Mouse (Mus musculus): ENCODE measurements around the gene St3gal5. TPM values are rescaled to one million over a fixed set of nuclear protein-coding genes. Genes with fewer than 3 reads are reported as not detected.

Gene St3gal5
- total and polyA plus RNA-seq, 3 experiments = 4.0 to 21.4 (median 19.8) TPM

DNA sequence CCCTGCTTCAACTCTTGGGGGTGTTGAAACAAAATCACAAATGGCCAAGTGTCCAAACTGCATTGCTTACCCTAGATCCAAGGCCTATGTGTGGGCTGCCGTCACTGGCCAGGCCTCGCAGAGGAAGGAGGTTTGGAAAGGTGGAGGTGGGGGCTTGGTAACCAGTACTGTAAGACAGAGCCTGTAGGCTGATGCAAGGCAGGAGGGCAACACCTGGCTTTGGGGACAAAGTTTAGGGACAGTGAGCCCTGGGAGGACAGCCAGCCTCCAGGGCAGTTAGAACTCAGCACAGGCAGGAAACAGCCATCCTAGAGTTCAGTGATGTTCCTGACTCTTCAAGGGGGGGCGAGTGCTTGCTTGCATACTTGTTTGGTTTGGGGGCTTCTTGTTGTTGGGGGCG lies 45.2 kb downstream of the St3gal5 start:
- Histone ChIP-seq H3K36me3 (replicated peaks in 1 of 2; ENCODE audit: control insufficient read depth in 1 of 2, insufficient read depth in 1 of 2, low read length in 1 of 2) (peaks cover 33 to 46% of the 10 kb centered on the region in 2 experiments), H3K4me1 (ENCODE audit: control insufficient read depth in 1 of 2, insufficient read depth in 2 of 2) (peaks cover 17 to 24% of the 10 kb centered on the region in 2 experiments), H3K27me3 (replicated peaks) (no peaks in the 10 kb centered on the region), H3K79me2 (replicated peaks; ENCODE audit: control insufficient read depth, extremely low read depth, insufficient read depth, poor library complexity, severe bottlenecking) (no peaks in the 10 kb centered on the region), H3K9me3 (replicated peaks; ENCODE audit: low read length) (no peaks in the 10 kb centered on the region), H3K27ac (ENCODE audit: insufficient read depth, low read depth) (no peak overlapping the region), H3K9ac (ENCODE audit: insufficient read depth, low read depth) (no peak overlapping the region), H3K4me3 (replicated peaks in 1 of 3; ENCODE audit: low read depth in 2 of 3, low read length in 2 of 3, poor library complexity in 1 of 3) (no peak overlapping the region), H3K4me2 (ENCODE audit: insufficient read depth, low read depth, poor library complexity, severe bottlenecking) (no peak overlapping the region)
- no peak for DNase-seq (ENCODE audit: extremely low read depth)
- in situ Hi-C loops (cut with MboI; ENCODE audit: low pct_ligation_motif_present, low pct_unique_long_range_greater_than_20kb, low sequenced_read_pairs) = no loop called here
- dilution Hi-C loops (cut with MboI; ENCODE audit: extremely low pct_ligation_motif_present, extremely low pct_unique_long_range_greater_than_20kb, low sequenced_read_pairs) = no loop called here
- no peak for TF ChIP-seq POLR2A (IDR thresholded peaks at IDR 0.05; ENCODE audit: low read depth, low read length)
- TF ChIP-seq JUND (conservative IDR thresholded peaks at IDR 0.05; ENCODE audit: low read depth, low read length) = no peak

DNA sequence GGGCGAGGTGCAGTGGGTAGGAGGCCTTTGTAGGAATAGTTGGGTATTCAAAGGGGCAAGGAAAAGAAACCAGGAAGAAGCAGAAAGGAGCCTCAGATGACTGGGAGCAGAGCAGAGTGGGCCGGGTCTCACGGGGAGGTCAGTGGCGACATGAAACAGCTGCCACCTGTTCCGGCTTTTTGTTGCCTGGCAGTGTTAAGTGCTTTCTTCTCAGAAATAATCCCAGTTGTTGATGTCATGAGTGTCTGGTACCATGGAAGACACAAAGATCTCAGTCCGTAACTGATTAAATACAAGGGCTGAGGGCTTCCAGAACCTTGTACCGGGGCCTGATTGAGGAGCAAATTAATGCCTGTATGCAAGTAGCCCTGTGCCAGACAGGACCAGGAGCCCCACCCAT lies 47.0 kb downstream of the St3gal5 start:
- Histone ChIP-seq H3K9ac (ENCODE audit: insufficient read depth, low read depth) (no peak overlapping the region), H3K4me2 (ENCODE audit: insufficient read depth, low read depth, poor library complexity, severe bottlenecking) (no peak overlapping the region), H3K4me1 (ENCODE audit: control insufficient read depth in 1 of 2, insufficient read depth in 2 of 2) (peaks cover 17 to 24% of the 10 kb centered on the region in 2 experiments), H3K9me3 (replicated peaks; ENCODE audit: low read length) (peaks cover 1% of the 10 kb centered on the region), H3K4me3 (replicated peaks in 1 of 3; ENCODE audit: low read depth in 2 of 3, low read length in 2 of 3, poor library complexity in 1 of 3) (no peak overlapping the region), H3K27ac (ENCODE audit: insufficient read depth, low read depth) (no peak overlapping the region), H3K79me2 (replicated peaks; ENCODE audit: control insufficient read depth, extremely low read depth, insufficient read depth, poor library complexity, severe bottlenecking) (no peaks in the 10 kb centered on the region), H3K36me3 (replicated peaks in 1 of 2; ENCODE audit: control insufficient read depth in 1 of 2, insufficient read depth in 1 of 2, low read length in 1 of 2) (peaks cover 43 to 56% of the 10 kb centered on the region in 2 experiments), H3K27me3 (replicated peaks) (no peaks in the 10 kb centered on the region)
- DNase-seq (ENCODE audit: extremely low read depth) = no peak
- in situ Hi-C loops (cut with MboI; ENCODE audit: low pct_ligation_motif_present, low pct_unique_long_range_greater_than_20kb, low sequenced_read_pairs) = no loop called here
- TF ChIP-seq MAX (IDR thresholded peaks at IDR 0.05; ENCODE audit: low read length) = no peak
- no peak for TF ChIP-seq PAX5 (IDR thresholded peaks at IDR 0.05; ENCODE audit: low read length)
- no peak for TF ChIP-seq USF2 (conservative IDR thresholded peaks at IDR 0.05; ENCODE audit: low read depth, low read length)
- no peak for TF ChIP-seq MXI1 (IDR thresholded peaks at IDR 0.05; ENCODE audit: low read depth, low read length)
- TF ChIP-seq NELFE (IDR thresholded peaks at IDR 0.05; ENCODE audit: low read depth, low read length) = no peak
- no peak for TF ChIP-seq GABPA (IDR thresholded peaks at IDR 0.05; ENCODE audit: insufficient replicate concordance, low read depth, low read length)
- dilution Hi-C loops (cut with MboI; ENCODE audit: extremely low pct_ligation_motif_present, extremely low pct_unique_long_range_greater_than_20kb, low sequenced_read_pairs) = no loop called here

DNA sequence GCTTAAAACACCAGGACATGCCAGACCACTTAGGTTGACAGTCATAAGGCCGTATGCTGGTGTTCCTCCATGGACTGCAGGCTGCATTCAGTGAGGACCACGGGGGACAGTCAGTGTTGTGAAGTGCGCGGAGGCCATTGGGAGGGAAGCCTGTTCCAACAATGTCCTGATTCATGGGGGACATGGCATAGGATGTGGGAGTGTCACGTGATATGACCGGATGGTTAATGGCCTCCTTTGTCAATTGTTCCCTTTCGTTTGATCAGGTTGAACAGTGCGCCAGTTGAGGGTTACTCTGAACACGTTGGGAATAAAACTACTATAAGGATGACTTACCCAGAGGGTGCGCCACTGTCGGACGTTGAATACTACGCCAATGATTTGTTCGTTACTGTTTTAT lies 49.4 kb downstream of the St3gal5 start:
- Histone ChIP-seq H3K27me3 (replicated peaks) (no peaks in the 10 kb centered on the region), H3K27ac (ENCODE audit: insufficient read depth, low read depth) (no peak overlapping the region), H3K79me2 (replicated peaks; ENCODE audit: control insufficient read depth, extremely low read depth, insufficient read depth, poor library complexity, severe bottlenecking) (no peaks in the 10 kb centered on the region), H3K9ac (ENCODE audit: insufficient read depth, low read depth) (no peak overlapping the region), H3K4me2 (ENCODE audit: insufficient read depth, low read depth, poor library complexity, severe bottlenecking) (no peak overlapping the region), H3K4me1 (ENCODE audit: control insufficient read depth in 1 of 2, insufficient read depth in 2 of 2) (no peaks in the 10 kb centered on the region), H3K9me3 (replicated peaks; ENCODE audit: low read length) (peaks cover 8% of the 10 kb centered on the region), H3K36me3 (replicated peaks in 1 of 2; ENCODE audit: control insufficient read depth in 1 of 2, insufficient read depth in 1 of 2, low read length in 1 of 2) (peaks cover 50 to 66% of the 10 kb centered on the region in 2 experiments), H3K4me3 (replicated peaks in 1 of 3; ENCODE audit: low read depth in 2 of 3, low read length in 2 of 3, poor library complexity in 1 of 3) (no peak overlapping the region)
- in situ Hi-C loops (cut with MboI; ENCODE audit: low pct_ligation_motif_present, low pct_unique_long_range_greater_than_20kb, low sequenced_read_pairs) (no loop called here), dilution Hi-C loops (cut with MboI; ENCODE audit: extremely low pct_ligation_motif_present, extremely low pct_unique_long_range_greater_than_20kb, low sequenced_read_pairs) (no loop called here)
- TF ChIP-seq ZC3H11A (IDR thresholded peaks at IDR 0.05; ENCODE audit: low read depth, low read length) = no peak
- no peak for TF ChIP-seq EP300 (IDR thresholded peaks at IDR 0.05; ENCODE audit: low read length)
- no peak for TF ChIP-seq ZNF384 (IDR thresholded peaks at IDR 0.05; ENCODE audit: low read depth, low read length)
- TF ChIP-seq UBTF (IDR thresholded peaks at IDR 0.05; ENCODE audit: low read depth, low read length) = no peak
- no peak for TF ChIP-seq JUND (conservative IDR thresholded peaks at IDR 0.05; ENCODE audit: low read depth, low read length)
- no peak for TF ChIP-seq ELF1 (IDR thresholded peaks at IDR 0.05; ENCODE audit: low read depth, low read length)
- no peak for TF ChIP-seq CHD2 (IDR thresholded peaks at IDR 0.05; ENCODE audit: low read length)
- TF ChIP-seq E2F4 (IDR thresholded peaks at IDR 0.05; ENCODE audit: insufficient replicate concordance, low read depth, low read length) = no peak
- TF ChIP-seq MEF2A (IDR thresholded peaks at IDR 0.05; ENCODE audit: borderline replicate concordance, low read depth, low read length) = no peak
- TF ChIP-seq ZKSCAN1 (IDR thresholded peaks at IDR 0.05; ENCODE audit: borderline replicate concordance, low read depth, low read length) = no peak
- TF ChIP-seq TCF12 (IDR thresholded peaks at IDR 0.05; ENCODE audit: low read depth, low read length) = no peak
- TF ChIP-seq MAX (IDR thresholded peaks at IDR 0.05; ENCODE audit: low read length) = no peak
- TF ChIP-seq POLR2A (IDR thresholded peaks at IDR 0.05; ENCODE audit: low read depth, low read length) = no peak
- TF ChIP-seq POLR2AphosphoS2 (IDR thresholded peaks at IDR 0.05; ENCODE audit: low read depth, low read length) = no peak
- no peak for TF ChIP-seq HCFC1 (IDR thresholded peaks at IDR 0.05; ENCODE audit: low read depth, low read length)
- TF ChIP-seq KAT2A (IDR thresholded peaks at IDR 0.05; ENCODE audit: insufficient replicate concordance, low read length) = no peak
- no peak for TF ChIP-seq SIN3A (IDR thresholded peaks at IDR 0.05; ENCODE audit: low read length)
- no peak for TF ChIP-seq ZMIZ1 (IDR thresholded peaks at IDR 0.05; ENCODE audit: low read depth, low read length)
- no peak for TF ChIP-seq MAFK (IDR thresholded peaks at IDR 0.05; ENCODE audit: insufficient replicate concordance, low read length)
- no peak for DNase-seq (ENCODE audit: extremely low read depth)
